Mouse (Mus musculus) CH12.LX (cell line): ENCODE results near the gene Osbp2. TPM values are rescaled to one million over a fixed set of nuclear protein-coding genes. Genes with fewer than 3 reads are reported as not detected.

Source experiments
- DNase-seq: peaks from one replicate; pipeline ENCODE4 v3.0.0-alpha.2; 2013; ENCODE audit errors: extremely low read depth
- H3K27ac ChIP-seq: 2 replicates; pipeline ENCODE4 v1.5.1; 2012; ENCODE audit warnings: low read depth, mild to moderate bottlenecking, control low read depth, moderate library complexity; ENCODE audit not compliant: insufficient read depth
- H3K27me3 ChIP-seq: replicated peaks from 2 replicates; pipeline ENCODE3; 2012; ENCODE audit warnings: inconsistent platforms
- H3K36me3 ChIP-seq, 2 experiments: replicated peaks in 1 of 2; 2 replicates each; pipeline versions ENCODE3 to v1.6.1; 2012; ENCODE audit warnings: inconsistent platforms in 1 of 2, low read length in 1 of 2, mild to moderate bottlenecking in 1 of 2, mixed read lengths in 1 of 2, moderate library complexity in 1 of 2; ENCODE audit not compliant: control insufficient read depth in 1 of 2, insufficient read depth in 1 of 2
- H3K4me1 ChIP-seq, 2 experiments: 2 replicates each; pipeline ENCODE4 v1.6.1; 2012; ENCODE audit warnings: inconsistent platforms in 1 of 2, moderate library complexity in 1 of 2; ENCODE audit not compliant: insufficient read depth in 2 of 2, control insufficient read depth in 1 of 2
- H3K4me2 ChIP-seq: 2 replicates; pipeline ENCODE4 v1.6.1; 2012; ENCODE audit warnings: low read depth, mild to moderate bottlenecking, control low read depth; ENCODE audit not compliant: poor library complexity, insufficient read depth, severe bottlenecking
- H3K4me3 ChIP-seq, 3 experiments: fragments of 150-350 bp in 1 of 3; sonication (generic) in 1 of 3; replicated peaks in 1 of 3; 2 replicates each; pipeline versions ENCODE3 to v1.5.1; 2011 to 2012; ENCODE audit warnings: low read depth in 2 of 3, low read length in 2 of 3, mild to moderate bottlenecking in 2 of 3, moderate library complexity in 2 of 3, control low read depth in 1 of 3, improper control_type of control experiment in 1 of 3, inconsistent platforms in 1 of 3, mixed read lengths in 1 of 3; ENCODE audit not compliant: poor library complexity in 1 of 3
- H3K79me2 ChIP-seq: replicated peaks from 2 replicates; pipeline ENCODE4 v1.6.1; 2012; ENCODE audit warnings: mild to moderate bottlenecking, moderate library complexity; ENCODE audit not compliant: control insufficient read depth, poor library complexity, insufficient read depth, severe bottlenecking; ENCODE audit errors: extremely low read depth
- H3K9ac ChIP-seq: 2 replicates; pipeline ENCODE4 v1.6.1; 2012; ENCODE audit warnings: low read depth, mild to moderate bottlenecking, control low read depth, moderate library complexity; ENCODE audit not compliant: insufficient read depth
- H3K9me3 ChIP-seq: replicated peaks from 2 replicates; pipeline ENCODE3; 2012; ENCODE audit warnings: low read length, inconsistent platforms, mixed read lengths
- EP300 ChIP-seq: IDR thresholded peaks from 2 replicates; pipeline ENCODE4 v1.6.1; 2011; ENCODE audit warnings: low read length, improper control_type of control experiment
- ETS1 ChIP-seq: conservative IDR thresholded peaks from 2 replicates; pipeline ENCODE4 v1.6.1; 2012; ENCODE audit warnings: low read depth, mild to moderate bottlenecking, inconsistent platforms, low read length, improper control_type of control experiment, moderate library complexity
- HCFC1 ChIP-seq: IDR thresholded peaks from 2 replicates; pipeline ENCODE4 v1.6.1; 2012; ENCODE audit warnings: low read depth, mild to moderate bottlenecking, inconsistent platforms, low read length, improper control_type of control experiment
- IRF4 ChIP-seq: IDR thresholded peaks from 2 replicates; pipeline ENCODE4 v1.6.1; 2014; ENCODE audit warnings: low read depth, mild to moderate bottlenecking, inconsistent platforms, low read length, improper control_type of control experiment
- MAFK ChIP-seq: IDR thresholded peaks from 2 replicates; pipeline ENCODE4 v1.6.1; 2011; ENCODE audit warnings: low read length, improper control_type of control experiment; ENCODE audit not compliant: insufficient replicate concordance
- MAX ChIP-seq: IDR thresholded peaks from 2 replicates; pipeline ENCODE4 v1.6.1; 2011; ENCODE audit warnings: low read length, improper control_type of control experiment
- MEF2A ChIP-seq: IDR thresholded peaks from 2 replicates; pipeline ENCODE4 v1.6.1; 2014; ENCODE audit warnings: low read depth, mild to moderate bottlenecking, inconsistent platforms, low read length, improper control_type of control experiment, borderline replicate concordance
- MXI1 ChIP-seq: IDR thresholded peaks from 2 replicates; pipeline ENCODE4 v1.6.1; 2011; ENCODE audit warnings: mild to moderate bottlenecking, low read depth, low read length, improper control_type of control experiment
- MYC ChIP-seq: IDR thresholded peaks from 2 replicates; pipeline ENCODE4 v1.6.1; 2011; ENCODE audit warnings: low read depth, mild to moderate bottlenecking, improper control_type of control experiment, low read length
- PAX5 ChIP-seq: IDR thresholded peaks from 2 replicates; pipeline ENCODE4 v1.6.1; 2012; ENCODE audit warnings: low read length, inconsistent platforms, mixed read lengths
- POLR2AphosphoS2 ChIP-seq: IDR thresholded peaks from 2 replicates; pipeline ENCODE4 v1.6.1; 2011; ENCODE audit warnings: low read depth, low read length, improper control_type of control experiment
- RAD21 ChIP-seq: IDR thresholded peaks from 2 replicates; pipeline ENCODE4 v1.6.1; 2011; ENCODE audit warnings: low read depth, mild to moderate bottlenecking, low read length, improper control_type of control experiment, moderate library complexity
- RCOR1 ChIP-seq: conservative IDR thresholded peaks from 2 replicates; pipeline ENCODE4 v1.6.1; 2012; ENCODE audit warnings: low read depth, mild to moderate bottlenecking, inconsistent platforms, low read length, improper control_type of control experiment
- SMC3 ChIP-seq: IDR thresholded peaks from 2 replicates; pipeline ENCODE4 v1.6.1; 2011; ENCODE audit warnings: low read depth, low read length, improper control_type of control experiment
- TBP ChIP-seq: conservative IDR thresholded peaks from 2 replicates; pipeline ENCODE4 v1.6.1; 2011; ENCODE audit warnings: low read depth, low read length, improper control_type of control experiment
- TCF12 ChIP-seq: IDR thresholded peaks from 2 replicates; pipeline ENCODE4 v1.6.1; 2014; ENCODE audit warnings: low read depth, mild to moderate bottlenecking, inconsistent platforms, low read length, improper control_type of control experiment
- USF1 ChIP-seq: IDR thresholded peaks from 2 replicates; pipeline ENCODE4 v1.6.1; 2014; ENCODE audit warnings: low read depth, mild to moderate bottlenecking, inconsistent platforms, low read length, improper control_type of control experiment
- USF2 ChIP-seq: conservative IDR thresholded peaks from 2 replicates; pipeline ENCODE4 v1.6.1; 2011; ENCODE audit warnings: low read depth, low read length, improper control_type of control experiment
- ZMIZ1 ChIP-seq: IDR thresholded peaks from 2 replicates; pipeline ENCODE4 v1.6.1; 2012; ENCODE audit warnings: low read depth, mild to moderate bottlenecking, inconsistent platforms, low read length, improper control_type of control experiment
- ZNF384 ChIP-seq: IDR thresholded peaks from 2 replicates; pipeline ENCODE4 v1.6.1; 2012; ENCODE audit warnings: low read depth, low read length, improper control_type of control experiment, inconsistent platforms
- dilution Hi-C: fragments of 300-500 bp; cut with MboI; formaldehyde crosslinking; loops from 2 replicates; pipeline ENCODE4 v1.14.3; 2020; ENCODE audit warnings: low sequenced_read_pairs; ENCODE audit not compliant: extremely low pct_unique_long_range_greater_than_20kb, extremely low pct_ligation_motif_present
- in situ Hi-C: fragments of 300-500 bp; cut with MboI; formaldehyde crosslinking; loops from 3 replicates; pipeline ENCODE4 v1.14.3; 2019; ENCODE audit warnings: low sequenced_read_pairs, low pct_ligation_motif_present, low pct_unique_long_range_greater_than_20kb, mixed read lengths
- polyA plus RNA-seq: library from polyadenylated mRNA; unstranded; fragments of >175 nt; gene quantifications from 2 replicates; pipeline ENCODE4 v1.2.1, GENCODE M21; 2012; ENCODE audit warnings: low read depth; ENCODE audit not compliant: insufficient read length
- total RNA-seq, 2 experiments: library from RNA; depleted of rRNA; stranded (reverse); fragments of 300-350 nt in 1 of 2; fragments of >200 nt in 1 of 2; gene quantifications; 2 replicates each; pipeline ENCODE4 v1.2.3; 2012 to 2014

Gene Osbp2
- total and polyA plus RNA-seq, 3 experiments = not detected

DNA sequence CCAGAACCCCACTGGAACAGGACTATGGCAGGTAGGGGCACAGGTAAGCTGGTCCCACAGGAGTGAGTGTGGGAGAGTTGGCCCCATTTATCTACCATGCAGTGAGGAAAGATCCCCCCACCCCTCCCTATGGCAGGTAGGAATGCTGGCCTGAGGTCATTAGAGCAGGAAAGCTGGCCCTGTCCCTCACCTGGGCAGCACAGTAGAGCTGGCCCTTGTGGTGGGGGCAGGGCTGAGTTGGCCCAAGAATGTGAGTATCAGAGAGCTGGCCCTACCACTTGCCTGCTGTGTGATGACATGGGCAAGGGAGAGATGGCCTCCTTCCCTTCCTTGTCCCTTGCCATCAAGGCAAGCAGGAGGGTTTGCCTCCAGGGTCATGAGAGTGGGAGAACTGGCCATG is 73.0 kb downstream of the Osbp2 start:
- Histone ChIP-seq H3K9ac (no peak overlapping the region), H3K4me1 (no peaks in the 10 kb centered on the region), H3K9me3 (peaks cover 6% of the 10 kb centered on the region), H3K27me3 (peaks cover 28% of the 10 kb centered on the region), H3K79me2 (no peaks in the 10 kb centered on the region), H3K27ac (no peak overlapping the region), H3K4me3 (no peak overlapping the region), H3K36me3 (no peaks in the 10 kb centered on the region), H3K4me2 (no peak overlapping the region)
- dilution Hi-C loops = no loop called here
- in situ Hi-C loops = loop anchor here (10.0 kb wide), 1 partner anchor 316 kb away; no protein-coding TSS in a partner anchor
- TF ChIP-seq MAX (no peak), ETS1 (no peak), MEF2A (no peak), ZNF384 (no peak), ZMIZ1 (no peak), USF2 (no peak), USF1 (no peak), PAX5 (no peak), TCF12 (no peak)
- no peak for DNase-seq

DNA sequence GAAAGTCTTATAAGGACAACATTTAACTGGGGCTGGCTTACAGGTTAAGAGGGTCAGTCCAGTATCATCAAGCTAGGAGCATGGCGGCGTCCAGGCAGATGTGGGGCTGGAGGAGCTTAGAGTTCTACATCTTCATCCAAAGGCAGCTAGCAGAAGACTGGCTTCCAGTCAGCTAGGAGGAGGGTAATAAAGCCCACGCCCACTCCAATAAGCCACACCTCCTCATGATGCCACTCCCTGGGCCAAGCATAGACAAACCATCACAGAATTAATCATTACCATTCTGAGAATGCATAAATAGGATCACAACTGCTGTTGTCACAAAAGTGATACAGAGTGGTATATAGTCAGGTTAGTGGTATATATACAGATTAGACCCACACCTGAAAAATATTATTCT is 73.8 kb downstream of the Osbp2 start:
- Histone ChIP-seq H3K9me3 (peaks cover 6% of the 10 kb centered on the region), H3K9ac (no peak overlapping the region), H3K27me3 (peaks cover 32% of the 10 kb centered on the region)
- in situ Hi-C loops = loop anchor here (5.0 to 10.0 kb wide), 2 partner anchors 263 to 315 kb away; no protein-coding TSS in a partner anchor
- no peak for DNase-seq
- TF ChIP-seq ETS1 = no peak
- TF ChIP-seq SMC3 = no peak
- TF ChIP-seq MXI1 = no peak
- no peak for TF ChIP-seq HCFC1
- no peak for TF ChIP-seq RCOR1
- TF ChIP-seq USF2 = no peak
- TF ChIP-seq MAFK = no peak
- no peak for TF ChIP-seq POLR2AphosphoS2
- TF ChIP-seq MYC = no peak
- TF ChIP-seq RAD21 = no peak
- no peak for TF ChIP-seq ZNF384
- TF ChIP-seq IRF4 = no peak
- no peak for TF ChIP-seq EP300
- no peak for TF ChIP-seq TBP
- TF ChIP-seq, all 38 proteins: peak for 0
- no peak overlapping the region for H3K4me2 ChIP-seq
- dilution Hi-C loops = no loop called here
- no peaks in the 10 kb centered on the region for H3K4me1 ChIP-seq
- no peaks in the 10 kb centered on the region for H3K36me3 ChIP-seq
- no peak overlapping the region for H3K4me3 ChIP-seq
- no peaks in the 10 kb centered on the region for H3K79me2 ChIP-seq
- H3K27ac ChIP-seq = no peak overlapping the region
